Mouse (Mus musculus) MEL (cell line): ENCODE measurements around the gene Borcs5.

Experiments used
- HCFC1 ChIP-seq: IDR thresholded peaks from 2 replicates; pipeline ENCODE4 v1.6.1; 2012; ENCODE audit warnings: low read depth, mild to moderate bottlenecking, inconsistent platforms, low read length, improper control_type of control experiment, moderate library complexity
- USF1 ChIP-seq: IDR thresholded peaks from 2 replicates; pipeline ENCODE4 v1.6.1; 2014; ENCODE audit warnings: low read depth, mild to moderate bottlenecking, inconsistent platforms, low read length, improper control_type of control experiment, moderate library complexity

DNA sequence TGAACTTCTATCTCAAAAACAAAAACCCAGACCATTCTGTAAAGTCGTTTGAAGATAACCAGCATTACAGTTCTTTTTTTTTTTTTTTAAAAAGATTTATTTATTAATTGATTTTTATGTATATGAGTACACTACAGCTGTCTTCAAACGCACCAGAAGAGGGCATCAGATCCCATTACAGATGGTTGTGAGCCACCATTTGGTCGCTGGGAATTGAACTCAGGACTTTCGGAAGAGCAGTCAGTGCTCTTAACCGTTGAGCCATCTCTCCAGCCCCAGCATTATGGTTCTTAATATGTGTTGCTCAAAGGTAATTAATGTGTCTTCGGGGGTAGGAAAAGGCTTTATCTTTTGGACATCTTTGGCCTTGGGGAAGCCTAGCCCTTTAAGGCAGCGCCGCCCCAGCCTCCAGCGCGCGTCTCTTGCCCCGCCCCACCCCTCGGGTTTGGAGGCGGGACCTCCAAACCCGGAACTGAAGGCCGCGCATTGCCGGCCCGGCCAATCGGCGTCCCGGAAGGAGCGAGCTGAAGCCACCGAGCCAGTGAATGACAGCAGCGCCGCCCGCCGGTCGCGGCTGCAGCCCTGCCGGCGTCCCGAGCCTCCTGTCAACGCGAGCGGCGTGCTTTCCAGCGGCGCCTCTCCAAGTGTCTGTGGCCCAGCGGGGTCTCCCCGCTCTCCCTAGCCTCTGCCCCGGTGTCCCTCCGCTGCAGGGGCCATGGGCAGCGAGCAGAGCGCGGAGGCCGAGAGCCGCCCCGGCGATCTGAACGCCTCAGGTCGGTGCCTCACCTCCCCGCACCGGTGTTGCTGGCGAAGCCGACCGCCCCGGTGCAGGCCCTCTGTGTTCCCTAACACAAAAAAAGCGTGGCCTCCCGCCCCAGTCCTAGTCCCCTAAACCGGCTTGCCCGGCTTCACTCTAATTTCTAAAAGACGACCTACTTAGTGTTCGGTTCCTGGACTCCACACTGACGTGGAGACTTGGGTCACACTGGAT, 1.5 kb downstream of the Borcs5 start:
- no peak for TF ChIP-seq USF1
- peak; percentile 83 for TF ChIP-seq HCFC1
